Mouse (Mus musculus): ENCODE measurements around the gene Slc41a2.
A peak's percentile ranks its signal among the peaks of the same experiment; 100 is the strongest.

The Slc41a2 gene

GRCm38 (mm10) chr10:83185121-83185520 lies 152.6 kb downstream of the Slc41a2 start:
- DNase-seq (ENCODE audit: low spot score) = no peak

GRCm38 (mm10) chr10:83184480-83185069 lies 153.1 kb downstream of the Slc41a2 start:
- no peak for DNase-seq (ENCODE audit: low spot score)

GRCm38 (mm10) chr10:83183634-83184479 lies 153.8 kb downstream of the Slc41a2 start:
- DNase-seq (ENCODE audit: low spot score) = no peak

- peak; percentile 89 for DNase-seq (ENCODE audit: low spot score)
Measured at GRCm38 (mm10) chr10:83182573-83182960, 155.1 kb downstream of the Slc41a2 start.

GRCm38 (mm10) chr10:83181831-83182572 lies 155.7 kb downstream of the Slc41a2 start:
- no peak for DNase-seq (ENCODE audit: low spot score)
